Mouse (Mus musculus): ENCODE results near the gene Ldlr. TPM values are rescaled to one million over a fixed set of nuclear protein-coding genes. Genes with fewer than 3 reads are reported as not detected.

Ldlr gene
- polyA plus RNA-seq, 1 experiment from 2014 or later = 34.8 TPM

- Histone ChIP-seq H3K9ac (ENCODE audit: low read length) (no peak overlapping the region), H3K9me3 (ENCODE audit: control insufficient read depth, low read length) (no peaks in the 10 kb centered on the region), H3K4me3 (ENCODE audit: low read depth, low read length) (no peak overlapping the region), H3K4me2 (ENCODE audit: low read length) (no peak overlapping the region), H3K36me3 (ENCODE audit: control insufficient read depth, insufficient read depth, low read length) (peaks cover 82% of the 10 kb centered on the region), H3K4me1 (replicated peaks; ENCODE audit: control insufficient read depth, insufficient read depth, low read length) (0 out of 2 replicates have a peak, but pooled peaks cover 4% of the 10 kb centered on the region), H3K27me3 (replicated peaks; ENCODE audit: control insufficient read depth, insufficient read depth, low read length) (no peaks in the 10 kb centered on the region), H3K27ac (ENCODE audit: low read depth) (no peak overlapping the region)
- WGBS = 93% methylated on average over 9 of the region's 9 CpGs
- DNase-seq (ENCODE audit: low spot score) (no peak), ATAC-seq (replicated peaks; ENCODE audit: low FRiP score, low TSS enrichment, low read depth) (no peak)
Measured at GRCm38 (mm10) chr9:21732288-21732687, 9.0 kb downstream of the Ldlr start.

DNA sequence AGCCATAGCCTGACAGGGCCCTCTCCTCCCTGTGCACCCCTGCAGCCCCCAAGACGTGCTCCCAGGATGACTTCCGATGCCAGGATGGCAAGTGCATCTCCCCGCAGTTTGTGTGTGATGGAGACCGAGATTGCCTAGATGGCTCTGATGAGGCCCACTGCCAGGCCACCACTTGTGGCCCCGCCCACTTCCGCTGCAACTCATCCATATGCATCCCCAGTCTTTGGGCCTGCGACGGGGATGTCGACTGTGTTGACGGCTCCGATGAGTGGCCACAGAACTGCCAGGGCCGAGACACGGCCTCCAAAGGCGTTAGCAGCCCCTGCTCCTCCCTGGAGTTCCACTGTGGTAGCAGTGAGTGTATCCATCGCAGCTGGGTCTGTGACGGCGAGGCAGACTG is 10.2 kb downstream of the Ldlr start:
- no peak for DNase-seq (ENCODE audit: low spot score)
- no peak overlapping the region for H3K9ac ChIP-seq (ENCODE audit: low read length)
- H3K4me2 ChIP-seq (ENCODE audit: low read length) = no peak overlapping the region
- 0 out of 2 replicates have a peak, but pooled peaks have one; percentile 7 for ATAC-seq (replicated peaks; ENCODE audit: low FRiP score, low TSS enrichment, low read depth)
- 0 out of 2 replicates have a peak, but pooled peaks cover 4% of the 10 kb centered on the region for H3K4me1 ChIP-seq (replicated peaks; ENCODE audit: control insufficient read depth, insufficient read depth, low read length)
- H3K27ac ChIP-seq (ENCODE audit: low read depth) = no peak overlapping the region
- H3K4me3 ChIP-seq (ENCODE audit: low read depth, low read length) = no peak overlapping the region
- 93% methylated on average over 17 of the region's 17 CpGs for WGBS
- peaks cover 84% of the 10 kb centered on the region for H3K36me3 ChIP-seq (ENCODE audit: control insufficient read depth, insufficient read depth, low read length)
- H3K9me3 ChIP-seq (ENCODE audit: control insufficient read depth, low read length) = no peaks in the 10 kb centered on the region
- no peaks in the 10 kb centered on the region for H3K27me3 ChIP-seq (replicated peaks; ENCODE audit: control insufficient read depth, insufficient read depth, low read length)

GRCm38 (mm10) chr9:21733989-21734388 is 10.7 kb downstream of the Ldlr start:
- Histone ChIP-seq H3K36me3 (ENCODE audit: control insufficient read depth, insufficient read depth, low read length) (peaks cover 89% of the 10 kb centered on the region), H3K4me3 (ENCODE audit: low read depth, low read length) (no peak overlapping the region), H3K27ac (ENCODE audit: low read depth) (no peak overlapping the region), H3K9me3 (ENCODE audit: control insufficient read depth, low read length) (no peaks in the 10 kb centered on the region), H3K4me1 (replicated peaks; ENCODE audit: control insufficient read depth, insufficient read depth, low read length) (0 out of 2 replicates have a peak, but pooled peaks cover 4% of the 10 kb centered on the region), H3K4me2 (ENCODE audit: low read length) (no peak overlapping the region), H3K27me3 (replicated peaks; ENCODE audit: control insufficient read depth, insufficient read depth, low read length) (no peaks in the 10 kb centered on the region), H3K9ac (ENCODE audit: low read length) (no peak overlapping the region)
- no peak for DNase-seq (ENCODE audit: low spot score)
- WGBS = 82% methylated on average over 7 of the region's 7 CpGs
- peak; percentile 47; the same call in 1 of the 2 replicates for ATAC-seq (replicated peaks; ENCODE audit: low FRiP score, low TSS enrichment, low read depth)

GRCm38 (mm10) chr9:21735126-21735525 is 11.8 kb downstream of the Ldlr start:
- ATAC-seq (replicated peaks; ENCODE audit: low FRiP score, low TSS enrichment, low read depth) = no peak
- 88% methylated on average over 14 of the region's 14 CpGs for WGBS

DNA sequence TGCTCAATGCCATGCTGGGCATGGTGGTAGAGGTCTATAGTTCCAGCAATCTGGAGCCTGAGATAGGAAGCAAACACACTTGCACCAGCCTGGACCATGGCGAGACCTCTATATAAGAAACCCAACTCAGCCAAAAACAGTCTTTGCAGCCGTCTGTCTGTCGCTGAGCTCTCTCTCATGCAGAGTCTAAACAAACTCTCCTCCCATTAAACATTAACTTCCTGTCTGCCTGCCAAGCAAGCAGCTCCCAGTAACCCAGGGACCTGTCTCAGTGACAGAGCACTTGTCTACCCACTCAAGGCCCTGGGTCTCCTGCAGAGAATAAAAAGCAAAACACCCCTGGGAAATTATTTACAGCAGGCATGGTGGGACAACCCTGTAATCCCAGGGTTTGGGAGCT is 13.3 kb downstream of the Ldlr start:
- no peak overlapping the region for H3K9ac ChIP-seq (ENCODE audit: low read length)
- 32% methylated on average over 3 of the region's 3 CpGs for WGBS

More at GRCm38 (mm10) chr9:21735126-21735525, 11.8 kb downstream of the Ldlr start:
- Histone ChIP-seq H3K9me3 (ENCODE audit: control insufficient read depth, low read length) (no peaks in the 10 kb centered on the region), H3K4me2 (ENCODE audit: low read length) (no peak overlapping the region), H3K4me1 (replicated peaks; ENCODE audit: control insufficient read depth, insufficient read depth, low read length) (no peaks in the 10 kb centered on the region), H3K27ac (ENCODE audit: low read depth) (no peak overlapping the region), H3K9ac (ENCODE audit: low read length) (no peak overlapping the region), H3K27me3 (replicated peaks; ENCODE audit: control insufficient read depth, insufficient read depth, low read length) (no peaks in the 10 kb centered on the region), H3K36me3 (ENCODE audit: control insufficient read depth, insufficient read depth, low read length) (peaks cover 96% of the 10 kb centered on the region), H3K4me3 (ENCODE audit: low read depth, low read length) (no peak overlapping the region)
- DNase-seq (ENCODE audit: low spot score) = no peak

GRCm38 (mm10) chr9:21737188-21737587 is 13.9 kb downstream of the Ldlr start:
- Histone ChIP-seq H3K9ac (ENCODE audit: low read length) (no peak overlapping the region), H3K4me1 (replicated peaks; ENCODE audit: control insufficient read depth, insufficient read depth, low read length) (no peaks in the 10 kb centered on the region), H3K4me3 (ENCODE audit: low read depth, low read length) (no peak overlapping the region), H3K4me2 (ENCODE audit: low read length) (no peak overlapping the region), H3K27ac (ENCODE audit: low read depth) (no peak overlapping the region), H3K36me3 (ENCODE audit: control insufficient read depth, insufficient read depth, low read length) (peaks cover 98% of the 10 kb centered on the region), H3K27me3 (replicated peaks; ENCODE audit: control insufficient read depth, insufficient read depth, low read length) (no peaks in the 10 kb centered on the region), H3K9me3 (ENCODE audit: control insufficient read depth, low read length) (no peaks in the 10 kb centered on the region)
- ATAC-seq (replicated peaks; ENCODE audit: low FRiP score, low TSS enrichment, low read depth) = no peak
- 89% methylated on average over 10 of the region's 10 CpGs for WGBS
- DNase-seq (ENCODE audit: low spot score) = no peak

More for the DNA sequence above, 13.3 kb downstream of the Ldlr start:
- H3K4me3 ChIP-seq (ENCODE audit: low read depth, low read length) = no peak overlapping the region
- H3K4me2 ChIP-seq (ENCODE audit: low read length) = no peak overlapping the region
- no peaks in the 10 kb centered on the region for H3K27me3 ChIP-seq (replicated peaks; ENCODE audit: control insufficient read depth, insufficient read depth, low read length)
- H3K36me3 ChIP-seq (ENCODE audit: control insufficient read depth, insufficient read depth, low read length) = peaks cover 98% of the 10 kb centered on the region
- H3K9me3 ChIP-seq (ENCODE audit: control insufficient read depth, low read length) = no peaks in the 10 kb centered on the region
- no peak overlapping the region for H3K27ac ChIP-seq (ENCODE audit: low read depth)
- ATAC-seq (replicated peaks; ENCODE audit: low FRiP score, low TSS enrichment, low read depth) = no peak
- no peak for DNase-seq (ENCODE audit: low spot score)
- no peaks in the 10 kb centered on the region for H3K4me1 ChIP-seq (replicated peaks; ENCODE audit: control insufficient read depth, insufficient read depth, low read length)

GRCm38 (mm10) chr9:21738776-21739175 is 15.5 kb downstream of the Ldlr start:
- Histone ChIP-seq H3K27ac (ENCODE audit: low read depth) (no peak overlapping the region), H3K9me3 (ENCODE audit: control insufficient read depth, low read length) (no peaks in the 10 kb centered on the region), H3K4me1 (replicated peaks; ENCODE audit: control insufficient read depth, insufficient read depth, low read length) (no peaks in the 10 kb centered on the region), H3K27me3 (replicated peaks; ENCODE audit: control insufficient read depth, insufficient read depth, low read length) (no peaks in the 10 kb centered on the region), H3K9ac (ENCODE audit: low read length) (no peak overlapping the region), H3K4me3 (ENCODE audit: low read depth, low read length) (no peak overlapping the region), H3K36me3 (ENCODE audit: control insufficient read depth, insufficient read depth, low read length) (peaks cover 94% of the 10 kb centered on the region), H3K4me2 (ENCODE audit: low read length) (no peak overlapping the region)
- 93% methylated on average over 7 of the region's 7 CpGs for WGBS
- no peak for ATAC-seq (replicated peaks; ENCODE audit: low FRiP score, low TSS enrichment, low read depth)
- DNase-seq (ENCODE audit: low spot score) = no peak

GRCm38 (mm10) chr9:21740427-21740826 is 17.1 kb downstream of the Ldlr start:
- ATAC-seq (replicated peaks; ENCODE audit: low FRiP score, low TSS enrichment, low read depth) (no peak), DNase-seq (ENCODE audit: low spot score) (no peak)
- Histone ChIP-seq H3K4me3 (ENCODE audit: low read depth, low read length) (no peak overlapping the region), H3K4me2 (ENCODE audit: low read length) (no peak overlapping the region), H3K9me3 (ENCODE audit: control insufficient read depth, low read length) (no peaks in the 10 kb centered on the region), H3K4me1 (replicated peaks; ENCODE audit: control insufficient read depth, insufficient read depth, low read length) (no peaks in the 10 kb centered on the region), H3K9ac (ENCODE audit: low read length) (no peak overlapping the region), H3K36me3 (ENCODE audit: control insufficient read depth, insufficient read depth, low read length) (peaks cover 94% of the 10 kb centered on the region), H3K27ac (ENCODE audit: low read depth) (no peak overlapping the region), H3K27me3 (replicated peaks; ENCODE audit: control insufficient read depth, insufficient read depth, low read length) (no peaks in the 10 kb centered on the region)
- WGBS = 96% methylated on average over 14 of the region's 14 CpGs

GRCm38 (mm10) chr9:21741514-21741913 is 18.2 kb downstream of the Ldlr start:
- Histone ChIP-seq H3K36me3 (ENCODE audit: control insufficient read depth, insufficient read depth, low read length) (peaks cover 95% of the 10 kb centered on the region), H3K9me3 (ENCODE audit: control insufficient read depth, low read length) (no peaks in the 10 kb centered on the region), H3K4me1 (replicated peaks; ENCODE audit: control insufficient read depth, insufficient read depth, low read length) (no peaks in the 10 kb centered on the region), H3K9ac (ENCODE audit: low read length) (no peak overlapping the region), H3K4me3 (ENCODE audit: low read depth, low read length) (no peak overlapping the region), H3K27ac (ENCODE audit: low read depth) (no peak overlapping the region), H3K27me3 (replicated peaks; ENCODE audit: control insufficient read depth, insufficient read depth, low read length) (no peaks in the 10 kb centered on the region), H3K4me2 (ENCODE audit: low read length) (no peak overlapping the region)
- WGBS = 90% methylated on average over 11 of the region's 11 CpGs
- no peak for DNase-seq (ENCODE audit: low spot score)
- ATAC-seq (replicated peaks; ENCODE audit: low FRiP score, low TSS enrichment, low read depth) = no peak

Measured in intestine, embryonic 14.5 days (tissue).